Mouse (Mus musculus): ENCODE results near the gene Pygo1.

DNA sequence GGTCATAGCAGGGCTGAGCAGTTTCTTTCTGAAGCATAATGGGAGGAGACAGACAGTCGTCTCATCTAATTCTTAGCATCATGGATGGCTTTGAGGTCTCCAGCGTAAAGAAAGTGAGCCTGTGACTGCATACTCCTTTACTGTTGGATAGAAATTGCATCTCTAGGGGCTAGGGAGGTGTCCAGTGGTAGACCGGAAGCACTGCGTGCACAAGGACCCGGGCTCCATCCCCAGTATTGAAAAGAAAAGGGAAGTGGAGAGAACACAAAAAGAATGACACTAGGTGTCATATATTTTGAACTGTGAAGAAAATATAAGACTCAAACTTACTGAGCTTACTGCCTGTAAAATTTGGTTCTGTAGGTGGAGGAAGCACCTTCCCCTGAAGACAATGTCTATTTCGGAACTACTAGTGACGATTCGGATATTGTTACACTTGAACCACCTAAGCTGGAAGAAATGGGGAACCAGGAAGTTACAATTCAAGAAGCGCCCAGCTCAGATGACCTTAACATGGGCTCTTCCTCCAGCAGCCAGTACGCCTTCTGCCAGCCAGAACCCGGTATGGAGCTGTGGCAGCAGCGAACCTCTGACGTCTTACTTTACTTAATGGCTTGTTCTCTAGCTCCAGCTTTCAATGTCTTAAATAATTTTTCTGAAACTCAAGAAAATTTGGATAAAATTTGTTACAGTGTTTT is 76.0 kb downstream of the Pygo1 start:
- no peak for TF ChIP-seq CTCF (IDR thresholded peaks at IDR 0.05; ENCODE audit: insufficient read depth, low read depth, low read length)
- no peak for TF ChIP-seq POLR2A (IDR thresholded peaks at IDR 0.05; ENCODE audit: insufficient read depth, low read depth, low read length)
